Mouse (Mus musculus) gastrocnemius, adult 2 months (tissue): ENCODE measurements at regions not wholly inside any gene's neighbourhood (a gene's known extent, or its start where the extent isn't known, plus 50 kb on each side); places are given as distances from the start of the nearest gene placed in this dataset.

Source experiments
- DNase-seq: peaks from one replicate; pipeline ENCODE4 v3.0.0; 2022
- H3K27ac ChIP-seq: fragments of 200-600 bp; 2 replicates; pipeline ENCODE4 v1.8.1; 2022; ENCODE audit warnings: mild to moderate bottlenecking
- H3K4me3 ChIP-seq: fragments of 200-600 bp; 2 replicates; pipeline ENCODE4 v1.8.1; 2022; ENCODE audit warnings: mild to moderate bottlenecking, moderate library complexity
- CTCF ChIP-seq: fragments of 200-600 bp; IDR thresholded peaks from 2 replicates; pipeline ENCODE4 v1.8.1; 2022; ENCODE audit warnings: antibody characterized with exemption, mild to moderate bottlenecking, moderate library complexity
- intact Hi-C: fragments of 180-260 bp; cut with DNase I; formaldehyde crosslinking; loops from one replicate; pipeline ENCODE4 v1.15.1; 2025

GRCm38 (mm10) chr13:97435865-97436718 lies 195.2 kb downstream of the Enc1 start:
- Histone ChIP-seq H3K4me3 (peak overlapping the region; percentile 71), H3K27ac (peak overlapping the region; percentile 59)
- intact Hi-C loops: no loop called here
- no peak for TF ChIP-seq CTCF
- peak; percentile 66 for DNase-seq

- no peak for TF ChIP-seq CTCF
- peak overlapping the region; percentile 71 for H3K4me3 ChIP-seq
- intact Hi-C loops: no loop called here
- no peak for DNase-seq
- peak overlapping the region; percentile 59 for H3K27ac ChIP-seq
Observed at GRCm38 (mm10) chr13:97434961-97435864, 194.3 kb downstream of the Enc1 start.

GRCm38 (mm10) chr13:97434167-97434566 lies 193.3 kb downstream of the Enc1 start:
- no peak overlapping the region for H3K27ac ChIP-seq
- intact Hi-C loops: no loop called here
- DNase-seq: no peak
- H3K4me3 ChIP-seq: no peak overlapping the region
- no peak for TF ChIP-seq CTCF

GRCm38 (mm10) chr13:97432627-97433026 lies 191.7 kb downstream of the Enc1 start:
- Histone ChIP-seq H3K27ac (no peak overlapping the region), H3K4me3 (no peak overlapping the region)
- intact Hi-C loops: no loop called here
- no peak for DNase-seq
- no peak for TF ChIP-seq CTCF

GRCm38 (mm10) chr13:97430885-97431284 lies 190.0 kb downstream of the Enc1 start:
- intact Hi-C loops: no loop called here

GRCm38 (mm10) chr13:97428163-97428562 lies 187.3 kb downstream of the Enc1 start:
- Histone ChIP-seq H3K27ac (no peak overlapping the region), H3K4me3 (no peak overlapping the region)
- no peak for DNase-seq
- TF ChIP-seq CTCF: no peak
- intact Hi-C loops: no loop called here

More at GRCm38 (mm10) chr13:97430885-97431284, 190.0 kb downstream of the Enc1 start:
- no peak for DNase-seq
- no peak overlapping the region for H3K4me3 ChIP-seq
- TF ChIP-seq CTCF: no peak
- no peak overlapping the region for H3K27ac ChIP-seq

- no peak for DNase-seq
- TF ChIP-seq CTCF: no peak
- Histone ChIP-seq H3K27ac (no peak overlapping the region), H3K4me3 (no peak overlapping the region)
- intact Hi-C loops: no loop called here
Observed at GRCm38 (mm10) chr13:97427537-97427936, 186.6 kb downstream of the Enc1 start.

GRCm38 (mm10) chr13:97425731-97426130 lies 184.8 kb downstream of the Enc1 start:
- DNase-seq: no peak
- Histone ChIP-seq H3K4me3 (no peak overlapping the region), H3K27ac (no peak overlapping the region)
- TF ChIP-seq CTCF: no peak
- intact Hi-C loops: no loop called here

- no peak overlapping the region for H3K27ac ChIP-seq
- intact Hi-C loops: no loop called here
- no peak for DNase-seq
- TF ChIP-seq CTCF: no peak
- H3K4me3 ChIP-seq: no peak overlapping the region
Observed at GRCm38 (mm10) chr13:97423911-97424310, 183.0 kb downstream of the Enc1 start.

GRCm38 (mm10) chr13:97423298-97423817 lies 182.5 kb downstream of the Enc1 start:
- intact Hi-C loops: no loop called here
- Histone ChIP-seq H3K4me3 (no peak overlapping the region), H3K27ac (no peak overlapping the region)
- DNase-seq: no peak
- TF ChIP-seq CTCF: no peak

GRCm38 (mm10) chr13:97422897-97423296 lies 182.0 kb downstream of the Enc1 start:
- no peak overlapping the region for H3K27ac ChIP-seq
- intact Hi-C loops: no loop called here
- no peak for TF ChIP-seq CTCF
- no peak for DNase-seq
- no peak overlapping the region for H3K4me3 ChIP-seq

- H3K27ac ChIP-seq: no peak overlapping the region
- H3K4me3 ChIP-seq: no peak overlapping the region
- no peak for DNase-seq
- intact Hi-C loops: no loop called here
- TF ChIP-seq CTCF: no peak
Observed at GRCm38 (mm10) chr13:97421831-97422230, 180.9 kb downstream of the Enc1 start.

- no peak overlapping the region for H3K4me3 ChIP-seq
- intact Hi-C loops: no loop called here
- no peak for DNase-seq
- no peak for TF ChIP-seq CTCF
- no peak overlapping the region for H3K27ac ChIP-seq
Observed at GRCm38 (mm10) chr13:97420773-97421172, 179.9 kb downstream of the Enc1 start.
